Mouse (Mus musculus): ENCODE measurements around the gene Crlf3. TPM values are rescaled to one million over a fixed set of nuclear protein-coding genes. Genes with fewer than 3 reads are reported as not detected.

Gene Crlf3
- total and polyA plus RNA-seq, 3 experiments = 106 to 152 (median 114) TPM

GRCm38 (mm10) chr11:80085356-80086055, 4.7 kb upstream of the Crlf3 start:
- peak overlapping the region; percentile 13; the same call in 1 of the 2 replicates for H3K27ac ChIP-seq (ENCODE audit: insufficient read depth, low read depth)
- no peak overlapping the region for H3K4me3 ChIP-seq (replicated peaks in 1 of 3; ENCODE audit: low read depth in 2 of 3, low read length in 2 of 3, poor library complexity in 1 of 3)
- peaks cover 6 to 35% of the 10 kb centered on the region in 2 experiments for H3K4me1 ChIP-seq (ENCODE audit: control insufficient read depth in 1 of 2, insufficient read depth in 2 of 2)
- no peak overlapping the region for H3K4me2 ChIP-seq (ENCODE audit: insufficient read depth, low read depth, poor library complexity, severe bottlenecking)
- dilution Hi-C loops (cut with MboI; ENCODE audit: extremely low pct_ligation_motif_present, extremely low pct_unique_long_range_greater_than_20kb, low sequenced_read_pairs) = no loop called here
- no peaks in the 10 kb centered on the region for H3K36me3 ChIP-seq (replicated peaks in 1 of 2; ENCODE audit: control insufficient read depth in 1 of 2, insufficient read depth in 1 of 2, low read length in 1 of 2)
- TF ChIP-seq EP300 (IDR thresholded peaks at IDR 0.05; ENCODE audit: low read length) (peak; percentile 20; the same call in 1 of the 2 replicates), POLR2AphosphoS2 (IDR thresholded peaks at IDR 0.05; ENCODE audit: low read depth, low read length) (no peak), RCOR1 (conservative IDR thresholded peaks at IDR 0.05; ENCODE audit: low read depth, low read length) (no peak), CHD1 (IDR thresholded peaks at IDR 0.05; ENCODE audit: low read depth, low read length) (no peak), IRF4 (IDR thresholded peaks at IDR 0.05; ENCODE audit: low read depth, low read length) (peak; percentile 12; the same call in 1 of the 2 replicates), E2F4 (IDR thresholded peaks at IDR 0.05; ENCODE audit: insufficient replicate concordance, low read depth, low read length) (no peak), ELF1 (IDR thresholded peaks at IDR 0.05; ENCODE audit: low read depth, low read length) (0 out of 2 replicates have a peak, but pooled peaks have one; percentile 29)
- DNase-seq (ENCODE audit: extremely low read depth) = peak; percentile 64
- no peak overlapping the region for H3K9ac ChIP-seq (ENCODE audit: insufficient read depth, low read depth)
- peaks cover 8% of the 10 kb centered on the region for H3K9me3 ChIP-seq (replicated peaks; ENCODE audit: low read length)
- peaks cover 13% of the 10 kb centered on the region for H3K79me2 ChIP-seq (replicated peaks; ENCODE audit: control insufficient read depth, extremely low read depth, insufficient read depth, poor library complexity, severe bottlenecking)
- no peaks in the 10 kb centered on the region for H3K27me3 ChIP-seq (replicated peaks)
- in situ Hi-C loops (cut with MboI; ENCODE audit: low pct_ligation_motif_present, low pct_unique_long_range_greater_than_20kb, low sequenced_read_pairs) = no loop called here

DNA sequence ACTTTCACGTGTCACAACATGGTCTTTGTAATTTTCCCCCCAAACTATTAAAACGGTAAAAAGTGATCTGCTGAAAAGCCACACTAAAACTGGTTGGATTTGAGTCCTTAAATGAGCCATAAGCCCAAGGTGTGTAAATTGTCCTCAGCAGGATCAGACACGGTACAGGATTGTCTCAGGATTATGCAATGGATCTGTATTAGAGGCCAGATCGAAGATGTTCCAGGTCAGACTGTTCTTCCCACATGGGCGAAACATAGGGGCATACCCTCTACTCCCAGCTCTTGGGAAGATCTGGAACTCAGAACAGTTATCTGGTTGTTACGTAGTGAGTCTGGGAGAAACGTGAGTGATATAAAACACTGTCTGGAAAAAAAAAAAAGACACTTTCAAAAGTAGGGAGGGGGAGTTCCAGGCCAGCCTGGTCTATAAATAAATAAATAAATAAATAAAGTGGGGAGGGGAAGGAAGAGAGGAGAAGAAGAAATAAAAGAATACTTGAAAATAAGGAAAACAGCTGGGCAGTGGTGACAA, 1.1 kb upstream of the Crlf3 start:
- DNase-seq (ENCODE audit: extremely low read depth) = no peak
- no peaks in the 10 kb centered on the region for H3K27me3 ChIP-seq (replicated peaks)
- H3K4me3 ChIP-seq (replicated peaks in 1 of 3; ENCODE audit: low read depth in 2 of 3, low read length in 2 of 3, poor library complexity in 1 of 3) = no peak overlapping the region
- H3K4me1 ChIP-seq (ENCODE audit: control insufficient read depth in 1 of 2, insufficient read depth in 2 of 2) = peaks cover 8 to 34% of the 10 kb centered on the region in 2 experiments
- no peak for TF ChIP-seq CTCF (conservative IDR thresholded peaks at IDR 0.05 in 1 of 2, IDR thresholded peaks at IDR 0.05 in 1 of 2; ENCODE audit: low read depth in 2 of 2, low read length in 2 of 2)
- no peak for TF ChIP-seq ZNF384 (IDR thresholded peaks at IDR 0.05; ENCODE audit: low read depth, low read length)
- H3K36me3 ChIP-seq (replicated peaks in 1 of 2; ENCODE audit: control insufficient read depth in 1 of 2, insufficient read depth in 1 of 2, low read length in 1 of 2) = peaks cover 2 to 10% of the 10 kb centered on the region in 2 experiments
- no peak overlapping the region for H3K9ac ChIP-seq (ENCODE audit: insufficient read depth, low read depth)
- H3K4me2 ChIP-seq (ENCODE audit: insufficient read depth, low read depth, poor library complexity, severe bottlenecking) = no peak overlapping the region
- H3K9me3 ChIP-seq (replicated peaks; ENCODE audit: low read length) = peaks cover 8% of the 10 kb centered on the region
- H3K27ac ChIP-seq (ENCODE audit: insufficient read depth, low read depth) = no peak overlapping the region
- peaks cover 37% of the 10 kb centered on the region for H3K79me2 ChIP-seq (replicated peaks; ENCODE audit: control insufficient read depth, extremely low read depth, insufficient read depth, poor library complexity, severe bottlenecking)
- in situ Hi-C loops (cut with MboI; ENCODE audit: low pct_ligation_motif_present, low pct_unique_long_range_greater_than_20kb, low sequenced_read_pairs) = loop anchor here (5.0 kb wide), 1 partner anchor 40 kb away; no protein-coding TSS in a partner anchor
- dilution Hi-C loops (cut with MboI; ENCODE audit: extremely low pct_ligation_motif_present, extremely low pct_unique_long_range_greater_than_20kb, low sequenced_read_pairs) = no loop called here

GRCm38 (mm10) chr11:80080381-80080825, 388 bp downstream of the Crlf3 start:
- peaks cover 3 to 39% of the 10 kb centered on the region in 2 experiments; a peak in 3 of 4 replicates for H3K4me1 ChIP-seq (ENCODE audit: control insufficient read depth in 1 of 2, insufficient read depth in 2 of 2)
- H3K36me3 ChIP-seq (replicated peaks in 1 of 2; ENCODE audit: control insufficient read depth in 1 of 2, insufficient read depth in 1 of 2, low read length in 1 of 2) = peaks cover 2 to 13% of the 10 kb centered on the region in 2 experiments
- peak overlapping the region; percentile 99 for H3K9ac ChIP-seq (ENCODE audit: insufficient read depth, low read depth)
- H3K27me3 ChIP-seq (replicated peaks) = no peaks in the 10 kb centered on the region
- in situ Hi-C loops (cut with MboI; ENCODE audit: low pct_ligation_motif_present, low pct_unique_long_range_greater_than_20kb, low sequenced_read_pairs) (loop anchor here (5.0 kb wide), 1 partner anchor 38 kb away; no protein-coding TSS in a partner anchor), dilution Hi-C loops (cut with MboI; ENCODE audit: extremely low pct_ligation_motif_present, extremely low pct_unique_long_range_greater_than_20kb, low sequenced_read_pairs) (no loop called here)
- H3K79me2 ChIP-seq (replicated peaks; ENCODE audit: control insufficient read depth, extremely low read depth, insufficient read depth, poor library complexity, severe bottlenecking) = peaks cover 48% of the 10 kb centered on the region
- peak overlapping the region; percentile 92 to 98 (median 94) for H3K4me3 ChIP-seq (replicated peaks in 1 of 3; ENCODE audit: low read depth in 2 of 3, low read length in 2 of 3, poor library complexity in 1 of 3)
- DNase-seq (ENCODE audit: extremely low read depth) = peak; percentile 53
- peak overlapping the region; percentile 99 for H3K4me2 ChIP-seq (ENCODE audit: insufficient read depth, low read depth, poor library complexity, severe bottlenecking)
- peaks cover 8% of the 10 kb centered on the region for H3K9me3 ChIP-seq (replicated peaks; ENCODE audit: low read length)
- H3K27ac ChIP-seq (ENCODE audit: insufficient read depth, low read depth) = peak overlapping the region; percentile 79
- TF ChIP-seq MXI1 (IDR thresholded peaks at IDR 0.05; ENCODE audit: low read depth, low read length) (no peak), ELF1 (IDR thresholded peaks at IDR 0.05; ENCODE audit: low read depth, low read length) (no peak), MYC (IDR thresholded peaks at IDR 0.05; ENCODE audit: low read depth, low read length) (no peak), HCFC1 (IDR thresholded peaks at IDR 0.05; ENCODE audit: low read depth, low read length) (no peak), MAX (IDR thresholded peaks at IDR 0.05; ENCODE audit: low read length) (no peak), CHD1 (IDR thresholded peaks at IDR 0.05; ENCODE audit: low read depth, low read length) (peak; percentile 86; the same call in 1 of the 2 replicates), SMC3 (IDR thresholded peaks at IDR 0.05; ENCODE audit: low read depth, low read length) (no peak), ETS1 (conservative IDR thresholded peaks at IDR 0.05; ENCODE audit: low read depth, low read length) (no peak), PAX5 (IDR thresholded peaks at IDR 0.05; ENCODE audit: low read length) (no peak), KAT2A (IDR thresholded peaks at IDR 0.05; ENCODE audit: insufficient replicate concordance, low read length) (no peak), RCOR1 (conservative IDR thresholded peaks at IDR 0.05; ENCODE audit: low read depth, low read length) (no peak), ZMIZ1 (IDR thresholded peaks at IDR 0.05; ENCODE audit: low read depth, low read length) (no peak), BHLHE40 (IDR thresholded peaks at IDR 0.05; ENCODE audit: low read depth, low read length) (no peak), JUND (conservative IDR thresholded peaks at IDR 0.05; ENCODE audit: low read depth, low read length) (no peak), GABPA (IDR thresholded peaks at IDR 0.05; ENCODE audit: insufficient replicate concordance, low read depth, low read length) (no peak), POLR2A (IDR thresholded peaks at IDR 0.05; ENCODE audit: low read depth, low read length) (no peak), EP300 (IDR thresholded peaks at IDR 0.05; ENCODE audit: low read length) (no peak), MAZ (IDR thresholded peaks at IDR 0.05; ENCODE audit: low read depth, low read length) (no peak)

Measured in CH12.LX (cell line).